Mouse (Mus musculus) heart, postnatal 4 days (tissue): ENCODE data around the gene Sytl1. TPM values are rescaled to one million over a fixed set of nuclear protein-coding genes. Genes with fewer than 3 reads are reported as not detected.
A peak's percentile ranks its signal among the peaks of the same experiment; 100 is the strongest.

ENCODE experiments used
- DNase-seq: peaks from one replicate; pipeline ENCODE4 v3.0.0; 2021
- total RNA-seq, 2 experiments: library from RNA; stranded (reverse); gene quantifications; 2 replicates each; pipeline ENCODE4 v1.2.3; 2021

Sytl1 gene
- total RNA-seq, 2 experiments from 2014 or later = 0.48 to 0.79 TPM

- DNase-seq = no peak
Observed at GRCm38 (mm10) chr4:133210788-133211390, 52.0 kb downstream of the Sytl1 start.

DNA sequence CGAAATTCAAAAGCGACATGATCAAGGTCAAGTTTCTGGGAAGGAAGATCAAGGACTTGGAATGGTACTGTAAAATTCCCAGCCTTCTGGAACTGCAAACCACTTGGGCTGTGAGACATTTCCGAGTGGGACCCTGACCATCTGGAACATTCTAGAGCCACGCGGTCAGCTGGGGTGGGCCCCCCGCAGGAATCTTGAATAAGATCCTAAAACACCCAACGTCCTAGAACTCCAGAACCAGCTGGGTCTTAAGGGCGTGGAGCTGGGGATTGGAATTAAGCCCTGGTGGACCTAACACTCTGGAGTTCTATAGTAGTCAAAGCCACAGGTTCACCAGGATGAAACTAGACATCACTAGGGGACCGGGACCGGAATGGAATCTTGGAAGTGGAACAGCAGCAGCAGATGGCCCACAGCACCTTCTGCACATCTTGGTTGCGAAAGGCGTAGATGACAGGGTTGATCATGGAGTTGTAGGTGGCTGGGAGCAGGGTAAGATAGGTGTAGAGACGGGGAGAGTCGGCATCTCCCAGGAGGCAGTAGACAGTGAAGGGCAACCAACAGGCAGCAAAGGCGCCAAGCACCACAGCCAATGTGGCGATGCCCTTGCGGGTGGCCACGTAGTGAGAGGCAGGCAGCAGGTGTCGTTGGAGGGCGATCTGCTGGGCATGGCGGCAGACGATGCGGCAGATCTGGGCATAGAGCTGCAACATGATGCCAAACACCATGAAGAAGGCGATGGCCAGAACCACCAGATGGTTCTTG, 52.7 kb downstream of the Sytl1 start:
- no peak for DNase-seq

- peak; percentile 64 for DNase-seq
Observed at GRCm38 (mm10) chr4:133209366-133209765, 53.5 kb downstream of the Sytl1 start.

GRCm38 (mm10) chr4:133204379-133204778, 58.5 kb downstream of the Sytl1 start:
- DNase-seq = no peak

DNA sequence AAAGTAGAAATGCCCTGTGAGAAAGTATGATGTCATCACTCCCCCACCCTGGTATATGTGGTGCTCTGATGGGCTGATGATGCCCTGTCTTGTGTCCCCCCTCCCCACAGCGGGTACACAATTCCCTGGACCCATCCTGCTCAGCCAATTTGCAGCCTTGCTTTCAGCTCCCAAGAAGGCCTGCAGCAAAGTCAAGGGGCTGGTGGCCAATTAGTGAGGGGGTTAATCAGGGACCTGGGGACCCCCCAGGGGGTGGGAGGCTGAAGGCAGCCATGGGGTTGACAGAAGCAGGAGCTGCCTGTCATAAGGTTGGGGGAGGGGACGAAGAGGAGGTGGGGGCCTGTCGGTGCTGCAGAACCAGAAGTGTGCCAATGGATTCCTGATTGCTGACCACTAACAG, 59.3 kb downstream of the Sytl1 start:
- no peak for DNase-seq

Other genes with a start within 250 kb of the Sytl1 start
- 100 to 1,000 TPM; 141 to 149 TPM for gene Wasf2, start 132.6 kb downstream of the Sytl1 start, total RNA-seq
- gene Cd164l2, start 51.0 kb downstream of the Sytl1 start, total RNA-seq = not detected
- gene Gpr3, start 50.6 kb downstream of the Sytl1 start, total RNA-seq = under 1 TPM; 0.20 to 0.45 TPM
- 1 to 10 TPM; 6.3 to 6.8 TPM for gene Map3k6, start 22.3 kb downstream of the Sytl1 start, total RNA-seq
- gene Tmem222, start 14.7 kb upstream of the Sytl1 start, total RNA-seq = 10 to 100 TPM; 35.1 to 35.6 TPM
- gene Wdtc1, start 90.4 kb upstream of the Sytl1 start, total RNA-seq = 10 to 100 TPM; 46.9 to 47.9 TPM
- 10 to 100 TPM; 21.1 to 24.4 TPM for gene Slc9a1, start 106.6 kb upstream of the Sytl1 start, total RNA-seq
- gene Tent5b, start 217.0 kb upstream of the Sytl1 start, total RNA-seq = 1 to 10 TPM; 1.9 to 3.1 TPM
- gene Trnp1, start 235.4 kb upstream of the Sytl1 start, total RNA-seq = 1 to 10 TPM; 1.4 to 2.4 TPM